Mouse (Mus musculus) testis, adult 2 months (tissue): ENCODE measurements around the gene Edem2.

ENCODE experiments used
- CTCF ChIP-seq: fragments of 200-500 bp; IDR thresholded peaks from 2 replicates; pipeline ENCODE4 v1.5.1; 2012; ENCODE audit warnings: low read depth, mild to moderate bottlenecking, inconsistent platforms, low read length, moderate library complexity; ENCODE audit not compliant: control insufficient read depth, insufficient read depth, insufficient replicate concordance
- POLR2A ChIP-seq: fragments of 200-500 bp; IDR thresholded peaks from 2 replicates; pipeline ENCODE4 v1.6.1; 2012; ENCODE audit warnings: low read depth, mild to moderate bottlenecking, inconsistent platforms, low read length, moderate library complexity; ENCODE audit not compliant: control insufficient read depth

GRCm38 (mm10) chr2:155663910-155664460 lies 65.3 kb downstream of the Edem2 start:
- no peak for TF ChIP-seq CTCF
- no peak for TF ChIP-seq POLR2A
